Mouse (Mus musculus): ENCODE measurements around the gene B3gnt6. TPM values are rescaled to one million over a fixed set of nuclear protein-coding genes. Genes with fewer than 3 reads are reported as not detected.

The B3gnt6 gene
- polyA plus RNA-seq (2014; fragmentation: Illumina TruSeq; extraction: RNeasy Lipid Tissue Mini Kit (QIAGEN cat#74804); ENCODE audit: insufficient read depth, low read depth, low replicate concordance): 0.24 TPM

DNA sequence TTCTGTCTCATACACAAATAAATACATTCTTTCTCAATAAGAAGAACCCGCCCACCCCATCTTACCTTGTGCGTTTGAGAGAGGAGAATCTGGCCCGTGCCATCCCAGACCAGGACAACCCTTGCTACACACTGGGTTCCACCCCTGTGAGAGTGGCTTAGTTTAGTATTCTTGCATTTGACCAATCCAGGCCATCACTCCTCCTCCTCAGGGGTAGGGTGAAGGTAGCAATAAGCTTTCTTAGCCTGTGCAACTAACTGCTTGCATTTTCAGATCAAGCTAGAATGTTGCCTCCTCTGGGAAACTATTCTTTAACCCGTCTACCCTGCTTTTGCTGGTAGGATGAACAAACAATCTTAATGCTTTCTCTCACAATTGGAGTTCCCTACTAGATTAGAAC is at the start of gene B3gnt6:
Gene B3gnt6 (minus strand): TSS at position 101 of the 400 bp plus-strand sequence.

DNA sequence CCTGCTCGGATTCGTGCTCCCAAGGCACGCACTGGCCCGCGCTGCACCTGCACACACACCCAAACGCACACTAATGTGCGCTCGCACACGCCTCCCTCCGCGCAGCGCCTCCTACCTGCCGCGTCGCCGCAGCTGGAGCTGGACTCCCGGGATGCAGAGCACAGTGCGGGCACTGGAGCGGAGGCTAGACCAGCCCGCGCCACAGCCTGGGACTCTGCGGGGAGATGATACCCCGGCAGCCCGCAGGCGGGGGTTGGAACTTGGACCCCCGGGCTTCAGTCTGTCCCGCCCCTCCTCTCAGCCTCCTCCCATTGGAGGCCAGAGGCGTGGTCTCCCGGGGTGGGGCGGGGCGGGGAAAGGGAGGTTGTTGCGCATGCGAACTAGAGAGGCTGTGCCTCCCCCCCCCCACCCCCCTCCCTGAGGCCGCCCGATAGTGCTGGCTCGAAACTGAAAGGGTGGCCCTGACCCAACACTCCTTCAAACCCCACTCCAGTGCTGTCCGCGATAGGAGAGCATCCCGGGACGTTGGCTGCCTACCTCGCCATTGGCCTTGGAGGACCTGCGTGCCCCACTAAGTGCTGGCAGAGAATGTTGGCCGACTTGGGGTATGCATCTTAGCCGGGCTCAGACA is 21.2 kb downstream of the B3gnt6 start, which contains the start of gene Capn5:
Gene Capn5 (minus strand): TSS at position 346 of the 631 bp plus-strand sequence.

GRCm38 (mm10) chr7:98145402-98145801 is 53.9 kb downstream of the B3gnt6 start, which contains the start of gene Omp:
Omp (minus strand) TSS chr7:98145502.

Other genes with a start within 250 kb of the B3gnt6 start
- gene Myo7a, start 80.0 kb downstream of the B3gnt6 start, polyA plus RNA-seq (2014; fragmentation: Illumina TruSeq; extraction: RNeasy Lipid Tissue Mini Kit (QIAGEN cat#74804); ENCODE audit: insufficient read depth, low read depth, low replicate concordance): 6.3 TPM
- gene Omp, start 54.0 kb downstream of the B3gnt6 start, polyA plus RNA-seq (2014; fragmentation: Illumina TruSeq; extraction: RNeasy Lipid Tissue Mini Kit (QIAGEN cat#74804); ENCODE audit: insufficient read depth, low read depth, low replicate concordance): not detected
- 5.0 TPM for gene Capn5, start 21.2 kb downstream of the B3gnt6 start, polyA plus RNA-seq (2014; fragmentation: Illumina TruSeq; extraction: RNeasy Lipid Tissue Mini Kit (QIAGEN cat#74804); ENCODE audit: insufficient read depth, low read depth, low replicate concordance)
- 20.6 TPM for gene Acer3, start 121.7 kb upstream of the B3gnt6 start, polyA plus RNA-seq (2014; fragmentation: Illumina TruSeq; extraction: RNeasy Lipid Tissue Mini Kit (QIAGEN cat#74804); ENCODE audit: insufficient read depth, low read depth, low replicate concordance)
- 7.3 TPM for gene Tsku, start 161.8 kb upstream of the B3gnt6 start, polyA plus RNA-seq (2014; fragmentation: Illumina TruSeq; extraction: RNeasy Lipid Tissue Mini Kit (QIAGEN cat#74804); ENCODE audit: insufficient read depth, low read depth, low replicate concordance)
- not detected for gene Gucy2d, start 240.9 kb upstream of the B3gnt6 start, polyA plus RNA-seq (2014; fragmentation: Illumina TruSeq; extraction: RNeasy Lipid Tissue Mini Kit (QIAGEN cat#74804); ENCODE audit: insufficient read depth, low read depth, low replicate concordance)

Data from lung, adult 10 weeks (tissue).